Mouse (Mus musculus) lung, postnatal 25 days (tissue): ENCODE measurements around the gene Loxl1.
A peak's percentile ranks its signal among the peaks of the same experiment; 100 is the strongest.

ENCODE experiments used
- DNase-seq: peaks from one replicate; pipeline ENCODE4 v3.0.0; 2022; ENCODE audit warnings: low spot score

Gene Loxl1

DNA sequence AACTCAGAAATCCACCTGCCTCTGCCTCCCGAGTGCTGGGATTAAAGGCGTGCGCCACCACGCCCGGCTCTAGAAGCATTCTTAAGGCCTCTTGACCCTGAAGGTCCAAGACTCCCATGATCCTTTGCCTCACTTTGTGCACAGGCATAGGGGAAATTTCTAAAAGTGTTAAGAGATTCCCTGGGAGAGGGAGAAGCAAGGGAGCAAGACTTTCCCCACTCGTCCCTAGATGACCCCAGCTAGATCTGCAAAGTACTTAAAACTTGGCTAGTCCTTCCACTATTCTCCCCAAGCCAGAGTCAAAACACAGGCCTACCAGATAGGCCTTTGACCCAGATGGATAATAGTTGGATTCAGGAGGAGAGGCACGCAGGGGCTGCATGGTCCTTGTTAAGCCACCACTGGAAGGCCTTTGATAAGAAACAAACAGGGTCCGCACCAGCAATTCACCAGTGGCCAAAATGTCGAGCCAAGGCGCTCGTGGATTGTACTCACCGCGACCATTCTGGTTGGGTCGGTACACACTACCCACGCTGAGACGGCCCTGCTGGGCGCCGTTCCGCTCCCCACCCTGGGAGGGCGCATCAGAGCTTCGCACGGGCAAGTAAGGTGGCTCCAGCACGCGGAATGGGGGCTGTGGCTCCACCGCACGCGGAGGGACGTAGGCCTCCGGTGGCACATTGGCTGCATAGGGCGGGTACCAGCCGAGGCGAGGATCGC lies 1.6 kb downstream of the Loxl1 start:
- peak; percentile 12 for DNase-seq

DNA sequence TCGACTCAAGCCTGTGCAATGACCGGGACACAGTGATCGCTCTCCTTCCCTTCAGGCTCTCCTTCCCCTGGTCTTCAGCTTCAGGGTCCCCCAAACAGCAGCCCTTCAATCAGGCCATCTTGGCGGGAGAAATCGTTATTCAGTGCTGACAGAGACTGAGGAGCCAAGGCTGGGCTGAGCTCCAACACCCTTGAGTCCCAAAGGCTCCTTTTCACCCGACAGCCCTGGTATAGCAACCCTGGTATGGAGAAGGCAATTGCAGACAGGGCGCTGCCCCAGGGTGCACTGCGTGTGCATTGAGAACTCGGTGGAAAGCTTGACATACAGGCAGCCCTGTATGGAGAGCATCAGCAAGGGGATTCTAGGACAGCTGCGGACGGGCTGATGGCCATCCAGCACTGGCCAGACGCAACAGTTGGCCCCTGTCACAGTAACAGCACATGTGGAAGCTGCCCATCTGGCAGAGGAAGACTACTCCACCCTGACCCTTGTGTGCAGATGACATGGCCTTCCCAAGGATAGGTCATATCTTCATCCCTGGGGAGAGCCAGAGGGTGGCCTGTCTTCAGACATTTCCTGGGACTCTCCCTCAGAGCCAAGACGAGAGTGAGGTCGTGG lies 2.8 kb downstream of the Loxl1 start:
- peak; percentile 47 for DNase-seq

DNA sequence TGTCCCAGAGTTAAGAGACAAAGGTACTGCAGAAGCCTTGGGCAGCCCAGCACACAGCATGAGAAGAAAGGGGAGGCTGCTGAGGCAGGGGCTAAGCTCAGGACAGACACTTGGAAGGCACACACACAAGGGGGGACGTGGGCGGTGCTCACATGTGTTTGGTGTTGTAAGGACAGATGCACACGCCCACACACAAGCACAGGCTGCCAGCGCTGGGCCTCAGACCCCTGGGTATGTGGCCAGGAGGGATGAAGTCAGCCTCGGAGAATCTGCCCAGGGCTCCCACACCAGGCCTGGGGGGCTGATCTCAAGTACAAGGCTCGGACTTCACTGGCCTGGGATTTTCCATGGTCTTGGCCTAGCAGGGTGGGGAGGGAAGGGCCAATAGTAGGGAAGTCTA lies 4.6 kb downstream of the Loxl1 start:
- peak; percentile 33 for DNase-seq

DNA sequence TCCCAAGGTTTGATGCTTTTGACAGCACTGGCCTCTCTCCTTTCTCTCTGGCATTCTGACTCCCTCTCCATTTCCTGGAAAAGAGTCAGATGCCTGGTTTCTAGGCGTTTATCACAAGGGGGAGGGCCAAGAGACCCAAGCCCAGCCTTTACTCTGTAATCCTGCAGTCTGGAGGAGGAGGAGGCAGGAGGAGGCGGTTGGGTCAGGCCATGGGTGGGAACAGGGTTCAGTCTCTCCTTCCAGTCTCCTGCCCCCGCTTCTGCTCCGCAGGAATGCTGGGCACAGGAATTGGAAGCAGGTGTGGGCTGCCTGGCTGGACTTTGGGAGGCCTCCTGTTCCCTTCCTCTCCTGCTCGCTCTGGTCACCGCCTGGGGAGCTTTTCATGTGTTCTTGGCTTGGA lies 7.3 kb downstream of the Loxl1 start:
- peak; percentile 27 for DNase-seq

DNA sequence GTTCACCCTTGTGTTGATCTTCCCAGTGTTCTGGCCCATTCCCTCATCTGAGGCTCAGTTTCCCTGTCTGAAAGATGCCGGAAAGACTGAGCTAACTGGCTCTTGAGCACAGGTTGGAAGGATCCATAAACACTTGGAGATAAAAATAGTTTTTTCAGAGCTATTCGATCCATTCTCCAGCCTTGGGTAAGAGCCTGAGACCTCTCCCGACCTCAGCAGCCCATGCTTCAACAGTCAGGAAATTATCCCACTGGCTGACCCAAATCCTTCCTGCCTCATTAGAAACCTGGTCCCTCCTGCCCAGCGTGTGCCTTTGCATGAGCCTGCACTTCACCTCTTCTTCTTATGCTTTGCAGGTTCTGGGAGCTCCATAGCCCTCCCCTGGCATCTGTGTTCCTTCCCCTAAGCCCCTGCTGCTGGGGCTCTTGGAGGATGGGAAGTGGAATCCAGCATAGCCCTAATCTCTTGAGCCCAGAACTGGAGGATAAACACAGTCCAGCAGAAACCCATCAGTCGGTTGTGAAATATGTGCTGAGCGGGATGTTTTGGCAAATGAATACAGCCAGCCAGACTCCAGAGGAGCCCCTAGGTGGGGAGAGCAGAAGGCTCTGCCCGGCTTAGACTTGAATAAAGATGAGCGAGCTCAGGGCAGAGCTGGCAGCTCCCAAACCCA lies 9.3 kb downstream of the Loxl1 start:
- peak; percentile 56 for DNase-seq

DNA sequence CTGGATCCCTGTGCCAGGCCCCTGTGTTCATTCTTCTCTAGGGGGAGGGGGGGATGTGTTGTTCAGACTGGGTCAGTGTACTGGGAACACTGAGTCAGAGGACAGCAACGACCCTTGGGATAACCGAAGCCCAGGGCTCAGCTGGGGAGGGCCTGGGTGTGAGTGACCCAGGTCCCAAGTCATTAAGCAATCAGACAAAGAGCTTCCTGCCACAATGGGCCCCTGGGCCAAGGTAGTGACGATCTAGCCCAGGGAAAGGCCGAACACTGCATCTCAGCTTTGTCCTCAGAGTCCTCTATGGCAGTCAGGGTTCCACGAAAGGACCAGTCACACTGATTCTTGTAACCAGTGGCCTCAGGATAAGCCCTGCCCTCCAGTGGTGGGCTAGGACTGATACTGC lies 9.9 kb downstream of the Loxl1 start:
- DNase-seq: no peak

DNA sequence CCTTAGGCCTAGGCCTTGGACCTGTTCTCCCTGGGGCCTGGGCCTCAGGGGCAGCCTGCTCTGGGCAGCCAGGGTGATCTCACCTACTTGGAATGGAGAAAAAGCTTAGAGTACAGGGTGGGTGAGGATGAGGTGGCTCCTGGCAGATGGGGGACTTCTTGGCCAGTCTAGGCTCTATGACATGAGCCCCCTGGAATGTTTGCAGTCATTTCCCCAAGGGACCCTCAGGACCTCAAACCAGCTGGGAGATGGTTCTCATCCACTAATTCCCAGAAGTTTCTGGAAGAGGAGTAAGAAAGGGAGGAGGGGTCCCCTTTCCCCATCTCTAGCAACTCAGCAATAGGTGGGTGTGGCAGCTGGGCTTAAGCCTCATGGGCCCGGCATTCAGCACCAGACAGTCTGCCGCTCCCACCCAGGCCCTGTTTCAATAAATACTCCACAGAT lies 13.6 kb downstream of the Loxl1 start:
- no peak for DNase-seq

DNA sequence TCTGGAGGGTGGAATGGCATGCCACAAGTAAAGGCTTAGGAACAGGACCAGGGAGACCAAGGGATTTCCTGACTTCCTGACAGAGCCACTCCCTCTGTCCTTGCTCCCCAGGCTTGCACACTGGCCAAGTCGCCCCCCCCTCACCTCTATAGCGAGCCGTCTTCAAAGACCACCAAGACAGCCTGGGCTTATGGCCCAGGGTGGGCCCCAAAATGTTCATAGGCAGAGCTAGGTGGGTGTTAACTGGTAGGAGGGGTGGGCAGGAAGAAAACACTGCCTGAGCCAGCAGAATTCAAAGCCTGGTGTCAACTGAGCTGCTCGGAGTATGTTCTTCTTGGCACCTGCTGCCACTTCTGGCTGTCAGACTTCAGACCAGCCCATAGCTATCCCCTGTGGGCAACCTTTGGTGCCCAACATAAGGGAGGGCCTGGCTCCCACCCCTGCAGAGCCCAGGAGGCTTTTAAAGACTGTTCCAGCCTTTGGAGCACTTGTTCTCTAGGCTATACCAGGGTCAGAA lies 15.0 kb downstream of the Loxl1 start:
- DNase-seq: no peak

DNA sequence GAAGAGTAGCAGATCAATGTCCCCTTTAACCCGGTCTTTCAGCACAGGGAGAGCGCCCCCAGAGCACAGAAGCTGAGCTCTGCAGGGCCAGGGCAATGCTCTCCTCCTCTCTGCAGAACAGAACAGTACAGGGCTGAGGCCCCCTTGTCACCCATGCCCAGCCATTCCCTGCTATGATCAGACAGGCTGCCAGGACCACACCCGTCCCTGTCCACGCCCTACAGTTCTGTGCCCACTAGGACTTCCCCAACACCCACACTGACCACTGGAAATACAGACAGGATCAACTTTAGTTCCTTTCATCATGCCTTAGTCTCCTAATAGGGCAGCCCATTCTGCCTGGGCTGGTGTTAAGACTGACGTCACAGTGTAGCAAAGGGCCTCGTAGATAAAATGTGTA lies 15.9 kb downstream of the Loxl1 start:
- DNase-seq: no peak

DNA sequence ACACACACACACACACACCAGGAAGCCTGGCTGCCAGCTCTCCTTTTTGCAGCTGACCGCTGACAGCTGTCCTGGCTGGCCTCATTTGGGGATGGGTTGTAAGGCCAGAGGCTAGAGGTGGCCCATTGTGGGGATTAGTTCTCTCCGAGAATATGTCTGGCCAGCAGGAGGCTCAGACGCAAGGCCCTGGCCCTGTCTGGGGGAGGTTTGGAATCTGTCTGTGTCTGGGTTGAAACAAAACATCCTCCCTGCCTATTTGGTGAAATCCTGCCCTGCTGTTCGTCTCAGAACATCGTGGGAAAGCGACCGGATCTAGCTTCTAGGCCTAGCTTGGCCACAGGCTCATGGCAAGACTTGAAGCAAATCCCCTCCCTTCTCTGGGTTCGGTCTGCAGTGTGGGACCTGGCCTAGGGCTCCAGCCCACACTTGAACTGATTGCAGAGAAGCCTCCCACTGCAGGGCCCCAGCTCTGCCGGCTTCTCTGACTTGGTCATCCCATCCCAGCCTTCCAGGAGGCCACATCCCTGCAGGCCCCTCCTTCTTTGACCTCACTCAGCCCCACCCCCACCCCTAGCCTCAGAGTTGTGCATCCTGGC lies 17.1 kb downstream of the Loxl1 start:
- peak; percentile 59 for DNase-seq

DNA sequence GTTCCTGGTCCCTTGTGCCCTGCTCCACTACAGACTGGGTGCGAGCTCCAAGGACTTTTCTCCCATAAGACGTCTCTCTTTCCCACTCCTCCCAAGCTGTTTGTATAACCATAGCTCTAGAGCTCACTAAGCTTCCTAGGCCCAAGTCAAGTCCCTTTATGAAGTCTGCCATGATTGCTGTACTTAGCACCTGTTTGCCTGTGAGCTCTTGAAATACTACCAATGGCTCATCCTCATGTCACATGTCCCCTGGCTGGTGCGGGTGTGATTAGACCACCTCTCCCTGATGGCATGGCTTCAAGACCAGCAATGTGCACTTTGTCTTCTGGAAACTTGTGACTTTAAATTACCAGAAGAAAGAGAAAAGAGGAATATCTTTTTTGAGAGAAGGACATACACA lies 17.6 kb downstream of the Loxl1 start:
- no peak for DNase-seq

DNA sequence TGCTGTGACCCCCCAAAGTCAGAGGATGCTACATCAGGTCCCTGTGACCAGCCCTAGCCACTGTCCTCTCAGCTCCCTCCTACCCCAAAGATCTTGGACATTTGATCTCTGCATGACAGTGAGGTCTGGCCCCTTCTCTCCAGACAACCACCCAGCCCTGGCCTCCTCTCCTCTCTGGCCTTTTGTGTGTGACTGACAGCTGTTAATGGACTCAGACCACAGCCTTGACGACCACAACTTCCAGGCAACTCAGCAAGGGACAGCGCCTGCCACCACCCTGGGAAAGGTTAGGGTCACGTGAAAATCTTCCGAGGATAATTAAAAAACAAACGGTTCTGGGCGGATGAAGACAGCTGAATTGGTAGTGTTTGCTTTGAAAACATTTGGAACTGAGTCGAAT lies 18.5 kb downstream of the Loxl1 start:
- no peak for DNase-seq

DNA sequence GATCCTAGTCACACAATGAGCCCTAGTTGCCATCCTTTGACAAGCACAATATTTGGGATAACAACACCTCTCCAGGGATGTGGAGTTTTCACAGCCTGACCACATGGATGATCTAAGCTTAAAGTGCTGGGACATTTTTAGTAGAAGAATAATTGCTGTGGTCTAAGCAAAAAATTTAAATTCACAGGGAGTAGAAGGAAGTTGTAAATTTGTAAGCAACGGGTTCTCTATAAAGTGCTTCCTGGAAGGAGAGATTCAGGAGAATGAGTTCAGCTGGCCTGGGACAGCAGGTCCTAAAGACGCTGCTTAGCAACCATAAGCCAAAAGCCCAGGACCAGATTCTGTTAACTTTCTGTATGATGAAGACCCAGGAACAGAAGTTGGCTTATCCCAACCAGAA lies 23.1 kb downstream of the Loxl1 start:
- no peak for DNase-seq

DNA sequence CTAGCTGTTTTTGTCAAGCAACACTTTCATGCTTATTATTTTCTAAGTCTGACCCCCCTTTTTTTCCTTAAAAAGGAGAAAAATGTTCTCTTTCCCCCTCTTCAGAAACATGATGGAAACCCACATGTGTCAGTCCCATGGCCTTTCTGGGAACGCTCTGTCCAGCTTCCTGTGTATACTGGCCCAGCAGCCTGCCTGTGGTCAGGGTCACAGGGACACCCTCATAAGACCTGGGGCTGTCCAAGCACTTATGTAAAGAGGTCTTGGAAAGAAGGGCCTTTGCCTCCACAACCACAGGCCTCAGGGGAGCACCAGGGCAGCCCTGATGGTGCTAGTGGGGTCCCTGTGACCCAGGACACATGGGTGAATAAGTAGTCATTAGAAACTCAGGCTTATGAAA lies 23.9 kb downstream of the Loxl1 start:
- DNase-seq: no peak

DNA sequence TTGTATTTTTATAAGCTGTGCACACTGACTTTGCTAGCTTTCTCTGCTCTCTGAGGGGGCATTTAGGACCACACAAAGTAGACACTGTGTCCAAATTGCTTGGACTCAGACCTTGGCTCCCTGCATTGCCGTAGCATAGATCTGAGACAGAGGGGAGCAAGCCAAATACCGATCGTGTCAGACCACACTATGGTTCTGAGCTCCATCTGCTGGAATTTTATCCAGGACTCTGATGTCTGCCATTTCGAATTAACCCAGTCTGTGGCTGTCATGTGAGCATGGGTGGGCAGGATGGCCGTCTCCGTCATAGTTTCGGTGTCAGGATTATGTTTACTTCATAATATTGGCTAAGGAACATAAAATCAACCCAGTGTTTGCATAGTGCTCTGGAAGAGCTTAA lies 29.6 kb downstream of the Loxl1 start:
- no peak for DNase-seq

DNA sequence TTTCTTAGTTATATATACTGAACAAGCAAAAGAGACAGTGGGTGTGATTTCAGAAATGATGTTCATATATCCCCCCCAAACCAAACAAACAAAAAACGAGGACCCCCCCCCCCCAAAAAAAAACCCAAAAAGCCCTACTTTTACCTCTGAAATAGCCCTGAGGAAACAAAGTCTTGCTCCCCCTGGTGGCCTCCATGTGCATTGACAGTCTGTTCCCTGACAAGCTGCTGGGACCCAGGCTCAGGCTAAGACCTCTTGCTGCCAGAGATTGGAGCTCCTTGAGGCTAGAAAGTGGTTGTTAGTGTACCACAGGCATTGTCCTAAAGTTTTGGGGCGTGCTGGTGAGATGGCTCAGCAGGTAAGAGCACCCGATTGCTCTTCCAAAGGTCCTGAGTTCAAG lies 31.4 kb downstream of the Loxl1 start:
- no peak for DNase-seq

DNA sequence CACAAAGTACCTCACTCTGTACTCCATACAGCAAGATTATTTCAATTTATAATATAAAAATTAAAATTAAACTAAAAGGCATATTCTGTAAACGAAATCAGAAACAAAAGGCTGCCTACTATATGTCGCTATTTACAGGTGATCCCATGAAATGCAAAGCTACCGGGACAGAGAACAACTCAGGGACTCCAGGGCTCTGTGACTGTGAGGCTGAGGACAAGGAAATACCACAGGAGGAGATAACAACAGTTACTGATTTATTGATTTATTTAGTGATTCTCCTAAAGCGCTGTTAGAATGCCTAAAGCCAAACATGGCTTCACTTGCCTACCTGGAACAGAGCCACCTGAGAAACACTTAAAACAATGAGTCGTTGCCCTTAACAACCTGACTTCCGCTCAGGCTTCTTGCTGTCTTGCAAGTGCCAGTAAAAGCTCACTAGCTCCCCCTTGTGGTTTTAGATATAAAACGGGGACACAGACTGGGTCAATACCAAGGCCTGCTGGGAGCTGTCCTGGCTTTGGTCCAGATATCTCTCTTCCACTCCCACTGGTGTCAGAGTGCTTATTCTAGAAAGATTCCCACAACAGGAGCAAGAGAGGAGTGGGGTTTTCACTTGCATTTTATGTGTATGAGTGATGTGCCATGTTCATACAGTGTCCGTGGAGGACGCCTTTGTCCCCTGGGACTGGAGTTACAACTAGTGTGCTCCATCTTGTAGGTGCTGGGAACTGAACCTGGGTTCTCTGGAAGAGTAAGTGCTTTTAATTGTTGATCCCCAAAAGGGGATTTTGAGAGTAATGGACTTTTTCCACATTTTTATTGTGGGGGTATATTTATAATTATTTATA lies 32.5 kb downstream of the Loxl1 start:
- DNase-seq: peak; percentile 92

DNA sequence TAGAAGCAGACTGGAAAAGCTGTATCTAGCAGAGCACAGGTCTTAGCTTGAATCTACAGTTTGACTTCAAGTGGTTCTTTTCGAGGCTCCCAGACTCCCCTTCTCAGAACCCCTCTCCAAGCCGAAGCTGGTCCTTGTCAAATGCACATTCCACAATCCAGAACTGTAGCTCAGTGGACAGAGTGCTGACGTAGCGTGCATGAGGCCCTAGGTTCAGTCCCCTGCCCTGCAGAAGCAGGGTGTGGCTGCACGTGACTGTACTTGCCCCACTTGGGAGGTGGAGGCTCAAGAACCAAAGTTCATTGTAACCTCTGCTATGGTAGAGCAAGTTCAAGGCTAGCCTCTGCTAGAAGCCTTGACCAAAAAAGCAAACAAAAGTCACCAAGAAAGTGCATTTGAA lies 33.2 kb downstream of the Loxl1 start:
- DNase-seq: no peak

DNA sequence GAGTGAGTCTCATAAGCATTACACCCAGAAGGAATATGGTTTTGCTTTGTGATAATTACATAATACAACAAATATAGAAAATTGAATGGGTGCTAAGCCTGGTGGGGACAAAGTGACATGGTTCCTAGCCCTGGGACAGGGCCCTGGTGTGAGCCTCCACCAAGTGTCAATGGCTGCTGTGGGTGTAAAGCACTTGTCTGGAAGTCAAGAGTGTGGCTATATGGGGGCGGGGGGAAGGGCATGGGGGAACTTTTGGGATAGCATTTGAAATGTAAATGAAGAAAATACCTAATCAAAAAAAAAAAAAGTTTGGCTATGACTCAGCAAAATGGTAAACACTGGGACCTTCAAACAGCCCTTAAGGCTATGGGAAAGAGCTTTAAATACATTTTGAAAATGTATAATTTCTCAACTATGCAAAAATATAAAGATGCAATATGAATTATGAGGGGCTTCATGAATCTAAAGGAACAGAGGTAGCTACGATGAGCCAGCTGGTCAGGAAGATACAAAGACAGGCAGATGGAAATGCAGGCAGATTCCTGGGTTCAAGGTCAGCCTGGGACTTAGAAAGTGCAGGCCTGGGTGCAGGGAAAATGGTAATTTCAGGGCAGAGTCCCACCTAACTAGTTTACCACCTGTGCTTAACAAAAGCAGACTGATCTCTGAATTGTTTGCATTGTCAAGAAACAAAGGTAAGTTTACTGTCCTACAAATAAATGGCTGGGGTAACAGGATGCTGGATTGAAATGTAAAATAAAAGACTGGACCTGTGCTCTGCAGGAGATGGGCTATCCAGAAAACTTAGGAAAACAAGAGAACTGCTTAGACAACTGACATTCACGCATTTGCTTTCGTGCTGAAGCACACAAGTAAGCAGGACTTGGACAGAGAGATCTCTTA lies 33.9 kb downstream of the Loxl1 start:
- DNase-seq: no peak

DNA sequence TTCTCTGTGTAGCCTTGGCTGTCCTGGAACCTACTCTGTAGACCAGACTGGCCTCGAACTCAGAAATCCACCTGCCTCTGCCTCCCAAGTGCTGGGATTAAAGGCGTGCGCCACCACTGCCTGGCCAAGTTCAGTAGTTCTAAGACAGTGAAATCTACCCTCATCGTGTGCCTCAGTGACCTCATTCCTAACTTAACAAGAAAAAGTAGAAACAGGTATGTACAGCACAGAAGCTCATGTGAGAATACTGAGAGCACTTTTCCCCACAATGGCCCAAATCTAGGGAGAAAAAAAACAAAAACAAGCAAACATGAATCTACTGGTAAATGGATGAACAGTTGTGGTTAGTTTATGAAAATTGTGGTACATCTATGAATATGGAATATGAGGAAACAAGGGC lies 34.7 kb downstream of the Loxl1 start:
- no peak for DNase-seq

DNA sequence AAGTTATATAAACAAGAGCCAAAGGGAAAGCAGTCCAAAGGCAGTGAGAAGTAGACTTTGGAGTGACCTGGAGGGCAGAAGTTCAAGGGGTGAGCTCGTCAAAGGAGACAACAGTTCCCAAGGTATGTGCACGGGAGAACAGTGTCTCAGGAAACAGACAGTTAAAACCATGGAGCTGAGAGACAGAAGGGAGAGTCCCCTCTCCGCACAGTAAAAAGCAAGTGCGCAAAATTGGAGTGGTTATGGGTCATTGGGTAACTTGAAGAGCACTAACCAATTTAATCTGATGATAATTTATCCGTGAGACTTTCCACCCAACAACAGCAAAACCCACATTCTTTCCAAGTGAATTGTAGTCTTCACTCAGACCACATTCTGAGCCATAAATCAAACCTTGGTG lies 36.6 kb downstream of the Loxl1 start:
- DNase-seq: no peak
